Mouse (Mus musculus): ENCODE data around the gene Sprr2a2. TPM values are rescaled to one million over a fixed set of nuclear protein-coding genes. Genes with fewer than 3 reads are reported as not detected.
"Not testable (repeated sequence)": the region's sequence is repeated elsewhere in the genome, so short reads cannot be mapped to it uniquely, and the experiment has no call there.

Sprr2a2 gene
- polyA plus RNA-seq, 1 experiment = 1.7 TPM

DNA sequence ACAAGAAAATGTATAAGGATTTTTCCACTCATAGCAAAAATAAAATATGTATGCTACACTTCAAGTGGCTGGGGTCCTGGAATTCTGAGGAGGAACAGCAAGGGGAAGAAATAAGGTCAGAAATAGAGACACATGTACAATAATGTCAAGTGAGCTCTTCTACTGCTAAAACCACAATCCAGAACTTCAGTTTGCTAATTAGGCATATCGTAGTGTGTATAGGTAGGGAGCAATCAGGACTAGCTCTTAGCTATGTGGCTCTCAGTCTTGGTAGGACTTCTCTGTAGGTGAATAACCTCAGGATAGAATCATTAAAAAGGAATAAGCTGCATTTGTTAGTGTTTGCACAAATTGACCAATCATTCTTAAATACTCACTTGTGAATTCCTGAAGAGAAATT is 23.5 kb downstream of the Sprr2a2 start:
- H3K27me3 ChIP-seq (ENCODE audit: control insufficient read depth, insufficient read depth, low read length); H3K4me1 ChIP-seq (ENCODE audit: control insufficient read depth, insufficient read depth, low read length); H3K27ac ChIP-seq (ENCODE audit: insufficient read depth, low read length); DNase-seq; H3K4me3 ChIP-seq (replicated peaks; ENCODE audit: insufficient read depth, low read depth, low read length): not testable (repeated sequence)
- WGBS = no CpG with 5 or more reads among the region's 1 CpGs

DNA sequence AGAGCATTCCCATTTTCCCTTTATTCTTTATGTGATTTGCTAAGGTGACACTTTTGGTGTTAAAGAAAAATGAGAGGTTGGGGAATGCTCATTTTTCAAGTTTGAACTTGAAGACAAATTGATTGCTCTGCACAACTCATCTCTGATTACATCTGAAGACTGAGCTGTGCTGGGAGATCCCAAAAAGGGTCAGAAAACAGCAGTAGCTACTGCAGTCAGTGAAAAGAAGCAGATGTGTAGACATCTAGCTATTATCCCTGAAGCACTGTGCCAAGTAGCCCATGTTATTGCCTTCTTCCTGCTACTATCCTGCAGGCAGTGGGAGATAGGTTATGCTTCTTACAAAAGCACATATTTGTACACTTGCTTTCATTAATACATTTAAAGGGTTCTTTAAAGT is 29.1 kb downstream of the Sprr2a2 start:
- not testable (repeated sequence) for H3K27me3 ChIP-seq (ENCODE audit: control insufficient read depth, insufficient read depth, low read length); DNase-seq; H3K4me3 ChIP-seq (replicated peaks; ENCODE audit: insufficient read depth, low read depth, low read length); H3K27ac ChIP-seq (ENCODE audit: insufficient read depth, low read length); H3K4me1 ChIP-seq (ENCODE audit: control insufficient read depth, insufficient read depth, low read length)

DNA sequence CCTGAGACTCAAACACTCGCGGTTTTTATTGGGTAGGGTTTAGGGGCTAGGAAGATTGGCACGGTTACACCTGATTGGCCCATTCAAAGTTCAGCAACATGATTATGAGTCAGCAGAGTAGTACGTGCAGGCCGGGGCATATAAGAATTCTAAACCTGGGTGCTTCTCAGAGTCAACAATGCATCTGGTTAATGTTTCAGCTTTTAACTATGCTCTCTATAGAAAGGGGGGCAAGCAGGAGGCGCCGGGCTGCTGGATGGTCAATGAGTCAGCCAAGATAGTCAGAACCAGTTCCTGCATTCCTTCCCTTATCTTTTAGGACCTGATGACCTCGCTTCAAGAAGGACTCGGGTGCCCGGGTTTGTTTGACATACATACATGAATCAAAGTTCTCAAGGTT is 30.5 kb downstream of the Sprr2a2 start:
- not testable (repeated sequence) for H3K27me3 ChIP-seq (ENCODE audit: control insufficient read depth, insufficient read depth, low read length)

DNA sequence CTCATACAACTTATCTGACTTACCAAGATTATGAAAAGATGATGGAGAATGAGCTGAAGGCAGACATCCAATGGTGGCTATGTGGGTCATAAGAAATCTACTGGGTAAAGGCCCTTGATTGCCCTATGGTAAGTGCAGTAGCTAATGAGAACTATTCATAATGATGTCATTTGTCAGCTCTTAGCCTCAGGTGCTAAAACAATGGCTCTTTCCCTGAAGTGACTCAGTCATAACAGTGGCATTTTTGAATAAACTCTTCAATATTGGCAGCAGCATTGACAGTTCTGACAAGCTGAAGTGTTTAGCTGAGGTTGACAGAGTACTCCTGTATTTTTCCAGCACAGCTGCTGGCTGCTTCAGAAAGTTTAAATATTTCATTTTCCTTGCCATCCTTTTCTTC is 32.8 kb downstream of the Sprr2a2 start:
- H3K4me3 ChIP-seq (replicated peaks; ENCODE audit: insufficient read depth, low read depth, low read length); H3K27me3 ChIP-seq (ENCODE audit: control insufficient read depth, insufficient read depth, low read length); H3K27ac ChIP-seq (ENCODE audit: insufficient read depth, low read length); H3K4me1 ChIP-seq (ENCODE audit: control insufficient read depth, insufficient read depth, low read length); DNase-seq: not testable (repeated sequence)

More for the DNA sequence above, 30.5 kb downstream of the Sprr2a2 start:
- H3K4me1 ChIP-seq (ENCODE audit: control insufficient read depth, insufficient read depth, low read length); H3K4me3 ChIP-seq (replicated peaks; ENCODE audit: insufficient read depth, low read depth, low read length); DNase-seq; H3K27ac ChIP-seq (ENCODE audit: insufficient read depth, low read length): not testable (repeated sequence)
- no CpG with 5 or more reads among the region's 10 CpGs for WGBS

DNA sequence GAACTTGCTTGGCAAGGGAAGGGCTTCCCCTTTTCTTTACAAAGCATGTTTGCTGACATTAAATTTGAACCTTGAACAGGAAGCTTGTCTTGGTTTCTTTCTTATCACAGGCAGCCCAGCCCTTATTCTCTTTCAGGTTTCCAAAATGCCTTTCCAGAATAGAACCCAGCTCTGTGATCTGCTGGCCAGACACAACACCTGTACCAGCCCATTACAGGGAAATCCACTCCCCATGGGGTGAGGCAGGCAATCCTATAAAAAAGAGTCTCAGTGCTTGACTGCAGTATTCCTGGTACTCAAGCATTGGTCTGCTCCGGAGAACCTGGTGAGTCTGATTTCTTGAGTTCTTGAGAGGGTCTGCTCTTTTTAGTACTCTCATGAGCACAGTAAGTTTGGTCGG is 34.7 kb downstream of the Sprr2a2 start:
- WGBS = 91% methylated on average over 1 of the region's 2 CpGs
- not testable (repeated sequence) for H3K27ac ChIP-seq (ENCODE audit: insufficient read depth, low read length); DNase-seq; H3K4me1 ChIP-seq (ENCODE audit: control insufficient read depth, insufficient read depth, low read length); H3K27me3 ChIP-seq (ENCODE audit: control insufficient read depth, insufficient read depth, low read length); H3K4me3 ChIP-seq (replicated peaks; ENCODE audit: insufficient read depth, low read depth, low read length)

DNA sequence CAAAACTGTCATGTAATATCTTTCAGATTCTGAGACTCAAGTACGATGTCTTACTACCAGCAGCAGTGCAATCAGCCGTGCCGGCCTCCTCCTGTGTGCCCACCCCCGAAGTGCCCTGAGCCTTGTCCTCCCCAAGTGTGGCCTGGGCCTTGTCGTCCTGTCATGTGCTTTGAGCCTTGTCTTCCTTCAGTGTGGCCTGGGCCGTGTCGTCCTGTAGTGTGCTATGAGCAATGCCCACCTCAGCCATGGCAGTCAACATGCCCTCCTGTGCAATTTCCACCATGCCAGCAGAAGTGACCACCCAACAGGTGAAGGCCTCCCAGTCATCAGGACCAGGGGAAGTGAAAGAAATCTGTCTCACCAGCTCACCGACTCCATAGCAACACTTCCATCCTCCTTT is 38.1 kb downstream of the Sprr2a2 start:
- WGBS = no CpG with 5 or more reads among the region's 8 CpGs
- not testable (repeated sequence) for H3K4me3 ChIP-seq (replicated peaks; ENCODE audit: insufficient read depth, low read depth, low read length); DNase-seq; H3K4me1 ChIP-seq (ENCODE audit: control insufficient read depth, insufficient read depth, low read length); H3K27me3 ChIP-seq (ENCODE audit: control insufficient read depth, insufficient read depth, low read length); H3K27ac ChIP-seq (ENCODE audit: insufficient read depth, low read length)

DNA sequence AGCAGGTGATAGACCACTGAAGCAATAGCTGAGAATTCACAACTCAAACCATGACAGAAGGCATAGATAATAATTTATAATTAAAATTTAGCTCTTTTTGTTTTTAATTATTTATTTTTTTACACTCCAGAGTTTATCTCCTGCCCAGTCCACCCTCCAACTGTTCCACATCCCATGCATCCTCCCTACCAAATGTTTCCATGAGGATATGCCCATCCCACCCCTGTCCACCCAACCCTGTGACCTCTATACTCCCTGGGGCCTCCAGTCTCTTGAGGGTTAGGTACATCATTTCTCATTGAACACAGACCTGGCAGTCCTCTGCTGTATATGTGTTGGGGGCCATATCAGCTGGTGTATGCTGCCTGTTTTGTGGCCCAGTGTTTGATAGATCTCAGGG is 42.8 kb downstream of the Sprr2a2 start:
- not testable (repeated sequence) for H3K27me3 ChIP-seq (ENCODE audit: control insufficient read depth, insufficient read depth, low read length); H3K4me1 ChIP-seq (ENCODE audit: control insufficient read depth, insufficient read depth, low read length); H3K4me3 ChIP-seq (replicated peaks; ENCODE audit: insufficient read depth, low read depth, low read length); DNase-seq; H3K27ac ChIP-seq (ENCODE audit: insufficient read depth, low read length)

DNA sequence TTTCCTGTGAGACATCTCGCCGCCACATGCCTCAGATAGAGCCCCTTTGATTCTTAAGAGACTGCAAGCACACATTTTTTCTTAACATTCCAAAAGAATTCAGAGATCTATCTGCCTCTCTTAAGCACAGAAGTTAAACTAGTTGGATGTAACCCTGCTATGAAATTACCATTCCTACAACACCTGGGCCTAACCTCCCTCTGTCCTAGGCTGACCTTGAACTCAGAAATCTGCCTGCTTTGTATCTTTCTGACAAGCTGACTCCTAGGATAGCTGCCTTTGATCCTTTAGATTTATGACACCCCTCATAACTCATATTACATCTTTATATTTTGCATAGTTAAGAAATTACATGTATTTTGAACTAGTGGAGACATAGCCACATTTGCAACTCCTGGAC is 47.7 kb downstream of the Sprr2a2 start:
- no CpG with 5 or more reads among the region's 2 CpGs for WGBS

DNA sequence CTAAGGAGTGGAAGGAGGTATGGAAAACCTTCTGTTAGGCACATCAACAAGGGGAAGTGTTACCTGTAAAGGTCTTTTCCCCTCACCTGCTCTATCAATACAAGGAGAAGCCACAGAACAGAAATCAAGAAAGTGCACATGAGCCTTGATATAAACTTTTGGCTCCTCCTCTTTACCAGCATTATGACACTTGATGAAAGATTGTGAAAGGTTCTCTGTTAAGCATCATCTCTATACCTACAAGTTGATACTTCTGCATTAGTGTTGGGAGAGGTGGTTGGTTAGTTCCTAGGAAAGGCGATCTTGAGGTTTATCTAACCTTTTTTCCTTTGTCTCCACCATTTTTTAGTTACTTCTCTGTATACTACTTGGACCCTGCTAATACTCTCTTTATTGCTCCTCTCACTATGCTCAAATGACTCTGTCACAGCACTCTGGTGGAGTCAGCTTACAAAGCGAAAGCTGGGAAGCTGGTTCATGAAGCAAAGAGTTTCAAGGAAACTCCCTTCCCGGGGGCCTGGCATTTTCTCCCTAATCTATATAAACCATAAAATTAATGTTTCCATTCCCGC is 55.8 kb downstream of the Sprr2a2 start:
- WGBS = no CpG with 5 or more reads among the region's 4 CpGs
- not testable (repeated sequence) for H3K27me3 ChIP-seq (ENCODE audit: control insufficient read depth, insufficient read depth, low read length); H3K4me1 ChIP-seq (ENCODE audit: control insufficient read depth, insufficient read depth, low read length); DNase-seq; H3K27ac ChIP-seq (ENCODE audit: insufficient read depth, low read length); H3K4me3 ChIP-seq (replicated peaks; ENCODE audit: insufficient read depth, low read depth, low read length)

More for the DNA sequence above, 47.7 kb downstream of the Sprr2a2 start:
- H3K4me1 ChIP-seq (ENCODE audit: control insufficient read depth, insufficient read depth, low read length); DNase-seq; H3K27me3 ChIP-seq (ENCODE audit: control insufficient read depth, insufficient read depth, low read length); H3K27ac ChIP-seq (ENCODE audit: insufficient read depth, low read length); H3K4me3 ChIP-seq (replicated peaks; ENCODE audit: insufficient read depth, low read depth, low read length): not testable (repeated sequence)

DNA sequence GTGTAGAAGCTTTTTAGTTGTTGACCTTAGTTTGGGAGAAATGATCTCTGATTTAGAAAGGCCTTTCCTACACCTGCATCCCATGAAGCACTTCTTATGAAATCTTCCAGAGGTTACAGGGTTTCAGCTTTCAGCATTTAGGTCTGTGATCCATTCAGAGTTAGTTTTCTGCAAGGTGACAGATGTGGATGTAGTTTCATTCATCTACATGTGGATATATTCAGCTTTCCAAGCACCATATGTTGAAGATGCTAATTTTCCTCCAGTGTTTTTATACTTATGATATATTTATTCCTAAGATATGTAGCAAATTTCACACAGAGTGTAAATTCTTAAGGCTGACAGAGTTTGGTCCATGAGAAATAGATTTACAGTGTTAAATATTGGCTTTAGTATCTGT is 57.8 kb downstream of the Sprr2a2 start:
- not testable (repeated sequence) for H3K4me3 ChIP-seq (replicated peaks; ENCODE audit: insufficient read depth, low read depth, low read length); H3K27me3 ChIP-seq (ENCODE audit: control insufficient read depth, insufficient read depth, low read length); H3K27ac ChIP-seq (ENCODE audit: insufficient read depth, low read length); DNase-seq; H3K4me1 ChIP-seq (ENCODE audit: control insufficient read depth, insufficient read depth, low read length)

DNA sequence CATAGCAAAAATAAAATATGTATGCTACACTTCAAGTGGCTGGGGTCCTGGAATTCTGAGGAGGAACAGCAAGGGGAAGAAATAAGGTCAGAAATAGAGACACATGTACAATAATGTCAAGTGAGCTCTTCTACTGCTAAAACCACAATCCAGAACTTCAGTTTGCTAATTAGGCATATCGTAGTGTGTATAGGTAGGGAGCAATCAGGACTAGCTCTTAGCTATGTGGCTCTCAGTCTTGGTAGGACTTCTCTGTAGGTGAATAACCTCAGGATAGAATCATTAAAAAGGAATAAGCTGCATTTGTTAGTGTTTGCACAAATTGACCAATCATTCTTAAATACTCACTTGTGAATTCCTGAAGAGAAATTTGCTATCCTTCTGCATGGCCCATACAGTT is 58.3 kb downstream of the Sprr2a2 start:
- not testable (repeated sequence) for DNase-seq; H3K27ac ChIP-seq (ENCODE audit: insufficient read depth, low read length); H3K27me3 ChIP-seq (ENCODE audit: control insufficient read depth, insufficient read depth, low read length); H3K4me3 ChIP-seq (replicated peaks; ENCODE audit: insufficient read depth, low read depth, low read length); H3K4me1 ChIP-seq (ENCODE audit: control insufficient read depth, insufficient read depth, low read length)
- no CpG with 5 or more reads among the region's 1 CpGs for WGBS

DNA sequence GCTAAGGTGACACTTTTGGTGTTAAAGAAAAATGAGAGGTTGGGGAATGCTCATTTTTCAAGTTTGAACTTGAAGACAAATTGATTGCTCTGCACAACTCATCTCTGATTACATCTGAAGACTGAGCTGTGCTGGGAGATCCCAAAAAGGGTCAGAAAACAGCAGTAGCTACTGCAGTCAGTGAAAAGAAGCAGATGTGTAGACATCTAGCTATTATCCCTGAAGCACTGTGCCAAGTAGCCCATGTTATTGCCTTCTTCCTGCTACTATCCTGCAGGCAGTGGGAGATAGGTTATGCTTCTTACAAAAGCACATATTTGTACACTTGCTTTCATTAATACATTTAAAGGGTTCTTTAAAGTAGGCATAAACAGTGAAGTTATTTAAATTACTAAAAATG is 63.9 kb downstream of the Sprr2a2 start:
- H3K4me3 ChIP-seq (replicated peaks; ENCODE audit: insufficient read depth, low read depth, low read length); H3K27me3 ChIP-seq (ENCODE audit: control insufficient read depth, insufficient read depth, low read length); H3K4me1 ChIP-seq (ENCODE audit: control insufficient read depth, insufficient read depth, low read length); DNase-seq; H3K27ac ChIP-seq (ENCODE audit: insufficient read depth, low read length): not testable (repeated sequence)

DNA sequence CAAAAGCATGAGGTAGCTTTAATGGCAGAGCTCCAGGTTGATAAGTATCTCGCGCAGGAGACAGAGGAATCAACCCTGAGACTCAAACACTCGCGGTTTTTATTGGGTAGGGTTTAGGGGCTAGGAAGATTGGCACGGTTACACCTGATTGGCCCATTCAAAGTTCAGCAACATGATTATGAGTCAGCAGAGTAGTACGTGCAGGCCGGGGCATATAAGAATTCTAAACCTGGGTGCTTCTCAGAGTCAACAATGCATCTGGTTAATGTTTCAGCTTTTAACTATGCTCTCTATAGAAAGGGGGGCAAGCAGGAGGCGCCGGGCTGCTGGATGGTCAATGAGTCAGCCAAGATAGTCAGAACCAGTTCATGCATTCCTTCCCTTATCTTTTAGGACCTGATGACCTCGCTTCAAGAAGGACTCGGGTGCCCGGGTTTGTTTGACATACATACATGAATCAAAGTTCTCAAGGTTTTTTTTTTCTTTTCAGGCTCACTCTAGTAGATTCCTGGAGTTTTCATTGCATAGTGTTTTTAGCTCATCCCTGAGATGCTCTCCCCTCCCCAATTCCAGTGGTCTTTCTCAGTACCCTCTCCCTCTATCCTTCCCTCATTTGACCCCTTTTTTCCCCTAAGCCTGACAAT is 65.4 kb downstream of the Sprr2a2 start:
- not testable (repeated sequence) for H3K27ac ChIP-seq (ENCODE audit: insufficient read depth, low read length); H3K4me3 ChIP-seq (replicated peaks; ENCODE audit: insufficient read depth, low read depth, low read length); H3K27me3 ChIP-seq (ENCODE audit: control insufficient read depth, insufficient read depth, low read length); H3K4me1 ChIP-seq (ENCODE audit: control insufficient read depth, insufficient read depth, low read length); DNase-seq
- WGBS = 84% methylated on average over 5 of the region's 12 CpGs

Data from cerebellum, adult 2 months (tissue).